Mouse (Mus musculus) MEL (cell line): Measurements from ENCODE around the gene Cdh4.

Experiments
- CTCF ChIP-seq, 3 experiments: IDR thresholded peaks in 2 of 3; conservative IDR thresholded peaks in 1 of 3; 2 replicates each; pipeline ENCODE4 v1.5.1; 2011 to 2012; ENCODE audit warnings: low read length in 3 of 3, low read depth in 2 of 3, mild to moderate bottlenecking in 2 of 3, improper control_type of control experiment in 1 of 3, inconsistent platforms in 1 of 3, mixed read lengths in 1 of 3, moderate library complexity in 1 of 3; ENCODE audit not compliant: control insufficient read depth in 1 of 3, insufficient read depth in 1 of 3, poor library complexity in 1 of 3, severe bottlenecking in 1 of 3
- EP300 ChIP-seq, 2 experiments: IDR thresholded peaks; 2 replicates each; pipeline ENCODE4 v1.6.1; 2011; ENCODE audit warnings: improper control_type of control experiment in 2 of 2, low read length in 2 of 2, low read depth in 1 of 2, mild to moderate bottlenecking in 1 of 2
- MAZ ChIP-seq: IDR thresholded peaks from 2 replicates; pipeline ENCODE4 v1.6.1; 2012; ENCODE audit warnings: low read depth, mild to moderate bottlenecking, inconsistent platforms, low read length, improper control_type of control experiment
- MXI1 ChIP-seq: IDR thresholded peaks from 2 replicates; pipeline ENCODE4 v1.6.1; 2011; ENCODE audit warnings: mild to moderate bottlenecking, low read depth, low read length, improper control_type of control experiment
- MYC ChIP-seq: IDR thresholded peaks from 2 replicates; pipeline ENCODE4 v1.6.1; 2011; ENCODE audit warnings: low read depth, mild to moderate bottlenecking, low read length, improper control_type of control experiment, moderate library complexity
- POLR2A ChIP-seq, 2 experiments: IDR thresholded peaks; 2 replicates each; pipeline ENCODE4 v1.6.1; 2011 to 2012; ENCODE audit warnings: low read length in 2 of 2, mild to moderate bottlenecking in 2 of 2, control low read depth in 1 of 2, improper control_type of control experiment in 1 of 2, low read depth in 1 of 2, moderate library complexity in 1 of 2; ENCODE audit not compliant: control insufficient read depth in 1 of 2, insufficient read depth in 1 of 2, poor library complexity in 1 of 2
- TAL1 ChIP-seq: IDR thresholded peaks from 2 replicates; pipeline ENCODE4 v1.6.1; 2012; ENCODE audit warnings: mild to moderate bottlenecking, inconsistent platforms, low read length, moderate library complexity, mixed read lengths
- USF2 ChIP-seq, 2 experiments: IDR thresholded peaks; 2 replicates each; pipeline ENCODE4 v1.6.1; 2011 to 2012; ENCODE audit warnings: improper control_type of control experiment in 2 of 2, low read length in 2 of 2, borderline replicate concordance in 1 of 2, inconsistent platforms in 1 of 2, low read depth in 1 of 2, mild to moderate bottlenecking in 1 of 2; ENCODE audit not compliant: insufficient read depth in 1 of 2

- TF ChIP-seq CTCF (IDR thresholded peaks at IDR 0.05 in 2 of 3, conservative IDR thresholded peaks at IDR 0.05 in 1 of 3; ENCODE audit: control insufficient read depth in 1 of 3, insufficient read depth in 1 of 3, low read depth in 2 of 3, low read length in 3 of 3, poor library complexity in 1 of 3, severe bottlenecking in 1 of 3) (no peak), MXI1 (no peak), MYC (no peak), EP300 (IDR thresholded peaks at IDR 0.05; ENCODE audit: low read depth in 1 of 2, low read length in 2 of 2) (no peak), TAL1 (no peak), MAZ (no peak), POLR2A (IDR thresholded peaks at IDR 0.05; ENCODE audit: control insufficient read depth in 1 of 2, insufficient read depth in 1 of 2, low read depth in 1 of 2, low read length in 2 of 2, poor library complexity in 1 of 2) (no peak), USF2 (IDR thresholded peaks at IDR 0.05; ENCODE audit: borderline replicate concordance in 1 of 2, insufficient read depth in 1 of 2, low read depth in 1 of 2, low read length in 2 of 2) (no peak)
Observed at GRCm38 (mm10) chr2:179853892-179854291, 411.7 kb downstream of the Cdh4 start.
